Mouse (Mus musculus): ENCODE measurements around the gene Batf3. TPM values are rescaled to one million over a fixed set of nuclear protein-coding genes. Genes with fewer than 3 reads are reported as not detected.

The Batf3 gene
- 3.2 and 4.8 TPM in 2 replicates for polyA plus RNA-seq (2012; rRNA removed)

DNA sequence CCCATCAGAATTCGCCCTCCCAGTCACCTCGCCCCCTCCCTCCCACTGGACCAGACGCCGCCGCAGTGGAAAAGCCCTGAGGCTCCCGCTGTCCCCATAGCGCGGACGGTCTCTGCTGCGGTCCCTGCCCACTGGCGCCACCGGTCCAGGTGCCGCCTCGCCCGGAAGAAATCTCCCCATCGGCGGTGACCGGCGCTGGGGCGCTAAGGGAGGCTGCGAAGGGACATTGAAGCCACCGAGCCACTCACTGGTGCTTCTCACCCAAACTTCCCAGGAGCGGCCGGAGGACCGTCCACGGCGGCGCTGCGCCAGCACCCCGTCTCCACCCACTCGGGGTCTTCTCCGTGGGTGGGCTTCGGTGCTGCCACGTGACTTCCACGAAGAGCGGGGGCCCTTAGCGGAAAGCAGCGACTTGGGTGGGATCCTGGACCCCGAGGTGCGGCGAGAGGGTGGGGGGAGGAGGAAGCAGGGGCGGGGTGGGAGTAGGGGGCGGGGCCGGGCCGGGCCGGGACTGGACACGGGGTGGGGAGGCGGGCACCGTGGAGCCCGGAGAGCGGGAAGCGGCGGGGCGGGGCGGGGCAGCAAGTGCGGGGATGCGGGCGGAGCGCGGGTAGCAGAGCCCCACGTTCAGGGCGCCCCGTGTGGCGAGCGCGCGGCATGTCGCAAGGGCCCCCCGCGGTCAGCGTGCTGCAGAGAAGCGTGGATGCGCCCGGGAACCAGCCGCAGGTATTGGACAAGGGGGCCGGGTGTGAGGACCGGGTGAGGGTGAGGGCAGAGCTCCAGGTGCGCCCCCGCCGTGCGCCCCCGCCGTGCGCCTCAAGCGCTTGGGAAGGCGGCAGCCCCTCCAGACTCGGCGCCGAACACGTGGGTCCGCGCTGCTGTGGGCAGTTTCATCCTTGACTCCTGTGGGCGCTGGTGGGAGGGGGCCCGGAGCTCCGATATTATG is at the start of gene Batf3:
Gene Batf3, plus strand, starts transcription at position 46 of the 946 bp plus-strand sequence.
- H3K27ac ChIP-seq (ENCODE audit: insufficient read depth, low read length) = no peak within 1 kb of the TSS
- peak within 1 kb of the TSS; percentile 28 for H3K4me3 ChIP-seq (ENCODE audit: insufficient read depth, low read length)
- TF ChIP-seq POLR2A (IDR thresholded peaks at IDR 0.05; ENCODE audit: extremely low read depth, insufficient read depth, low read length) (no peak), CTCF (IDR thresholded peaks at IDR 0.05; ENCODE audit: extremely low read depth, insufficient read depth, low read length) (no peak)
- H3K4me1 ChIP-seq (ENCODE audit: control insufficient read depth, insufficient read depth, low read length) = peaks cover 4% of the 10 kb centered on the region; the same call in 1 of the 2 replicates

DNA sequence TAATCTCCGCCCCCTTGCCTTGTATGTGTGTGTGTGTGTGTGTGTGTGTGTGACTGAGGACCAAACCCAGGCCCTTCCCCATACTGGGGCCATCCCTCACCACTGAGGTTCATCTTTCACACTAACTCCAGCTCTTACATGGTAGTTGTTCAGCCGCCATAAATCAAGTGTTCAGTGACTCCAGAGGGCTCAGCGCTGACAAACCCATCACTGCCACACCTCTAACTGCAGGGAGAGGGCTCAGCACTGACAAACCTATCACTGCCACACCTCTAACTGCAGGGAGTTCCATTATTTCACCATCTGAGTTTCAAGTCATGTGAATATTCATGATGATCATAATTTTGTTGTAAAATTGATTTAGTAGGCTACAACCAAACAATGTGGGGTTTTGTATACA is 44.1 kb upstream of the Batf3 start:
- Histone ChIP-seq H3K4me3 (ENCODE audit: insufficient read depth, low read length) (no peak overlapping the region), H3K27ac (ENCODE audit: insufficient read depth, low read length) (no peak overlapping the region), H3K4me1 (ENCODE audit: control insufficient read depth, insufficient read depth, low read length) (no peaks in the 10 kb centered on the region)
- TF ChIP-seq POLR2A (IDR thresholded peaks at IDR 0.05; ENCODE audit: extremely low read depth, insufficient read depth, low read length) (no peak), CTCF (IDR thresholded peaks at IDR 0.05; ENCODE audit: extremely low read depth, insufficient read depth, low read length) (no peak)

GRCm38 (mm10) chr1:191054870-191055532 is 42.6 kb upstream of the Batf3 start:
- Histone ChIP-seq H3K4me1 (ENCODE audit: control insufficient read depth, insufficient read depth, low read length) (no peaks in the 10 kb centered on the region), H3K27ac (ENCODE audit: insufficient read depth, low read length) (no peak overlapping the region), H3K4me3 (ENCODE audit: insufficient read depth, low read length) (no peak overlapping the region)
- TF ChIP-seq CTCF (IDR thresholded peaks at IDR 0.05; ENCODE audit: extremely low read depth, insufficient read depth, low read length) = no peak
- no peak for TF ChIP-seq POLR2A (IDR thresholded peaks at IDR 0.05; ENCODE audit: extremely low read depth, insufficient read depth, low read length)

DNA sequence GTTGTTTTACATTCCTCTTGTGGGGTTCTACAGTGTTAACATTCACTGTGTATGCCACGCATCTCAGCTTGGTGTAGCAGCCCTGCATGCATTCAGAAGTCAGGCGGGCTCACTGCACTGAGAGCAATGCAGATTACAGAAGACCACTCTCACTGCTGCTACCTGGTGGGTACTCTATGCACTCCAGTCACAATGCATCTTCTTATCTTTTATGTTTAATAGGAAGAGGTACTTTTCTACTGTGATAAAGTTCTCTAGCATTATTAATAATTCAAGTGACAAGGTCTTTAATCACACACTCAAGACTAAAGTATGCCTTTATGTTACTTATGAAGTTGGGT is 42.1 kb upstream of the Batf3 start:
- TF ChIP-seq CTCF (IDR thresholded peaks at IDR 0.05; ENCODE audit: extremely low read depth, insufficient read depth, low read length) (no peak), POLR2A (IDR thresholded peaks at IDR 0.05; ENCODE audit: extremely low read depth, insufficient read depth, low read length) (no peak)
- H3K27ac ChIP-seq (ENCODE audit: insufficient read depth, low read length) = no peak overlapping the region
- H3K4me1 ChIP-seq (ENCODE audit: control insufficient read depth, insufficient read depth, low read length) = no peaks in the 10 kb centered on the region
- H3K4me3 ChIP-seq (ENCODE audit: insufficient read depth, low read length) = no peak overlapping the region

- no peak overlapping the region for H3K4me3 ChIP-seq (ENCODE audit: insufficient read depth, low read length)
- TF ChIP-seq POLR2A (IDR thresholded peaks at IDR 0.05; ENCODE audit: extremely low read depth, insufficient read depth, low read length) (no peak), CTCF (IDR thresholded peaks at IDR 0.05; ENCODE audit: extremely low read depth, insufficient read depth, low read length) (no peak)
These were observed 40.2 kb upstream of the Batf3 start for GRCm38 (mm10) chr1:191057461-191057860.

DNA sequence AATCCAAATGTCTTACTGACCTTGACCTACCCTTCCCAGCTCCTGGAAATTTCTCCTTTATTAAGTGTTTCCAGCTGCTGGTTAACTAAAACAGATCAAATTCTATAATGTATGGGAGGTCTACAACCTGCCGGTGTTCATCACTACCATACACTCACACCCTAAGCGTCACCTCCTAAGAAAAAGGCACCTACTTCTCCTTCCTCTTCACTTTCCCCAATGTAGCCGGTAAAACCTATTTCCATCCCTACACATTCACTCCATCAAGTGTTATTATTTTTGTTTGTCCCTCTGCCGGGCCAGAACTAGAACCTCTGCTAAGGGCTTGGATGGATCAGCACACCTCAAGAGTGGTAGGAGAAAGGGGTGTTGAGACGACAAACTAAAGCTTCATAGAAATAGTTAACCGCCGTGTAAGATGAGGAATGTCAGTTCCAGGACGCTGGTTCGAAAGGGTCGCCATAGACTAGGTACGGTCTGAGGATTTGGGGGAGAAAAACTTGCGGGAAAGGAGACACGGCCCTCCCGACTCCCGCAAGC is 35.3 kb upstream of the Batf3 start:
- Histone ChIP-seq H3K27ac (ENCODE audit: insufficient read depth, low read length) (peak overlapping the region; percentile 51; the same call in 1 of the 2 replicates), H3K4me1 (ENCODE audit: control insufficient read depth, insufficient read depth, low read length) (peaks cover 2% of the 10 kb centered on the region; the same call in 1 of the 2 replicates), H3K4me3 (ENCODE audit: insufficient read depth, low read length) (peak overlapping the region; percentile 67)
- TF ChIP-seq CTCF (IDR thresholded peaks at IDR 0.05; ENCODE audit: extremely low read depth, insufficient read depth, low read length) (no peak), POLR2A (IDR thresholded peaks at IDR 0.05; ENCODE audit: extremely low read depth, insufficient read depth, low read length) (no peak)

More at GRCm38 (mm10) chr1:191057461-191057860, 40.2 kb upstream of the Batf3 start:
- no peak overlapping the region for H3K27ac ChIP-seq (ENCODE audit: insufficient read depth, low read length)
- H3K4me1 ChIP-seq (ENCODE audit: control insufficient read depth, insufficient read depth, low read length) = peaks cover 2% of the 10 kb centered on the region; the same call in 1 of the 2 replicates

GRCm38 (mm10) chr1:191062781-191063485 is 34.7 kb upstream of the Batf3 start, which contains the start of the genes Tatdn3 and Nsl1:
Gene Tatdn3 (minus strand): TSS chr1:191062932.
Gene Nsl1 (plus strand): TSS chr1:191063012.
- peak within 1 kb of the TSS; percentile 67 for H3K4me3 ChIP-seq (ENCODE audit: insufficient read depth, low read length)

DNA sequence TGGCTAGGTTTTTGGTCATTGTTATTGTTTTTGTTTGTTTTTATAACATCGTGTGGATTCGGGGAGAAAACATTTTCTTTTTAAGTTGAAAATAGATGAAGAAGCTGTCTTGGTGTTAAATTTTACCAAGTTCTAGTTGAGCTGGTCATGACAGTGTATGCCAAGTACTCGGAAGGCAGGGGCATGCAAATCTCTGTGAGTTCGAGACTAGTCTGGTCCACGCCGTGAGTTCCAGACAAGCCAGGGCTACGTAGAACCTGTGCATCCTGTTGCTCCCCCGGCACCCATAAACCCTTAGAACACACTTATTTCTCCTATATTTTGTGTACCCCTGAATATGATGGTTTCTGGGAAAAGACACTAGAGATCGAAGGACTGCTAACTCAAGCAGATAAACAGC is 33.9 kb upstream of the Batf3 start:
- H3K4me1 ChIP-seq (ENCODE audit: control insufficient read depth, insufficient read depth, low read length) = peaks cover 2% of the 10 kb centered on the region; the same call in 1 of the 2 replicates
- no peak overlapping the region for H3K27ac ChIP-seq (ENCODE audit: insufficient read depth, low read length)
- TF ChIP-seq POLR2A (IDR thresholded peaks at IDR 0.05; ENCODE audit: extremely low read depth, insufficient read depth, low read length) (no peak), CTCF (IDR thresholded peaks at IDR 0.05; ENCODE audit: extremely low read depth, insufficient read depth, low read length) (no peak)
- no peak overlapping the region; the same call in 1 of the 2 replicates for H3K4me3 ChIP-seq (ENCODE audit: insufficient read depth, low read length)

More at GRCm38 (mm10) chr1:191062781-191063485, 34.7 kb upstream of the Batf3 start, which contains the start of the genes Tatdn3 and Nsl1:
- Histone ChIP-seq H3K27ac (ENCODE audit: insufficient read depth, low read length) (peak within 1 kb of the TSS; percentile 51; the same call in 1 of the 2 replicates), H3K4me1 (ENCODE audit: control insufficient read depth, insufficient read depth, low read length) (peaks cover 2% of the 10 kb centered on the region; the same call in 1 of the 2 replicates)
- TF ChIP-seq POLR2A (IDR thresholded peaks at IDR 0.05; ENCODE audit: extremely low read depth, insufficient read depth, low read length) (peak; percentile 77), CTCF (IDR thresholded peaks at IDR 0.05; ENCODE audit: extremely low read depth, insufficient read depth, low read length) (no peak)

Measured in cortical plate, adult 2 months (tissue).